In the genomic region with DNA sequence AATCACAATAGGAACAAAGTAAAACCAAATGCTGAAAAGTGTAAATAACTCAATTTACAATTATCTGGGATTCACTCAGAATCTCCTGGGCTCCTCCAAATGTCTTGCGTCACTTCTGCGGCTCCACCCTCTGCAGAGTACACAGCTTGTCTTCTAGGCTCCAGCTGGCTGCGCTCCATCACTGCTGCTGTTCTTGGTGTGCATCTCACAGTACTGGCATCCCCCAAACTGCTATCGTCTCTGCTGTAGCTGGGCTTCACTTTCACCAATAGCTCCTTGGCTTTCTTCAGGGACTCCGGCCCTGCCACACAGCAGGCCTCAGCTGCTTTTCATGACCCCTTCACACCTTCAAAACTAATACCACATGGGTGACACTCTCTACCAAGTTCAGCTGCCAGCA, we compare ENCODE assay signal across 13 mouse cellular contexts. TPM values are rescaled to one million over a fixed set of nuclear protein-coding genes. Genes with fewer than 3 reads are reported as not detected.
DNase-seq lines count a peak whose midpoint lies in the region; ATAC-seq lines count a peak whose summit lies in the region.
"Had no signal": no experiment of that assay in that cellular context is flagged by ENCODE, and none has a peak within 500 bp of the region (broad histone marks: within the 10 kb centered on the region; RNA-seq: fewer than 3 reads in every experiment).

No protein-coding gene starts in this region.

- H3K27ac ChIP-seq in midbrain, embryonic 15.5 days: no peak overlapping the region
- H3K27ac ChIP-seq in hindbrain, embryonic 13.5 days: no peak overlapping the region
- H3K27ac ChIP-seq: hindbrain, embryonic 15.5 days; neural tube, embryonic 13.5 days had no signal

- peaks cover 12% of the 10 kb centered on the region for H3K4me1 ChIP-seq in midbrain, embryonic 15.5 days
- H3K4me1 ChIP-seq in hindbrain, embryonic 13.5 days (replicated peaks): peaks cover 9% of the 10 kb centered on the region

- intact Hi-C loops in heart, postnatal 36 days (cut with DNase I): no loop called here

- no peak overlapping the region for H3K9ac ChIP-seq in midbrain, embryonic 15.5 days
- no peak overlapping the region for H3K9ac ChIP-seq in hindbrain, embryonic 13.5 days
- H3K9ac ChIP-seq: hindbrain, embryonic 15.5 days; liver, postnatal 0 days; neural tube, embryonic 13.5 days had no signal

- no peaks in the 10 kb centered on the region for H3K27me3 ChIP-seq in midbrain, embryonic 15.5 days (replicated peaks)
- no peaks in the 10 kb centered on the region for H3K27me3 ChIP-seq in hindbrain, embryonic 13.5 days
- H3K27me3 ChIP-seq: hindbrain, embryonic 15.5 days; neural tube, embryonic 13.5 days had no signal

- H3K4me3 ChIP-seq in midbrain, embryonic 15.5 days: no peak overlapping the region
- no peak overlapping the region for H3K4me3 ChIP-seq in hindbrain, embryonic 13.5 days
- H3K4me3 ChIP-seq: hindbrain, embryonic 15.5 days; neural tube, embryonic 13.5 days had no signal

- no peak for ATAC-seq in midbrain, embryonic 15.5 days (replicated peaks)
- no peak for ATAC-seq in hindbrain, embryonic 13.5 days (ENCODE audit: low FRiP score)
- ATAC-seq: liver, postnatal 0 days had no signal

- H3K4me2 ChIP-seq in midbrain, embryonic 15.5 days: no peak overlapping the region
- H3K4me2 ChIP-seq in hindbrain, embryonic 13.5 days: no peak overlapping the region
- H3K4me2 ChIP-seq: hindbrain, embryonic 15.5 days; neural tube, embryonic 13.5 days had no signal

- peak; percentile 18 to 38 for DNase-seq in cerebellum, postnatal 14 days
- DNase-seq in cerebellum, adult 8-10 months: no peak
- DNase-seq in right cerebral cortex, postnatal 14 days: peak; percentile 36
- no peak for DNase-seq in right cerebral cortex, adult 2 months (ENCODE audit: low spot score in 2 of 2)
- DNase-seq in heart, postnatal 36 days: peak; percentile 70 to 74
- DNase-seq in skeletal muscle tissue, adult 2 months (ENCODE audit: low read depth, low spot score): peak; percentile 61
- DNase-seq: cerebellum, adult 2 months; liver, postnatal 0 days; midbrain, embryonic 14.5 days had no signal

- H3K9me3 ChIP-seq in midbrain, embryonic 15.5 days: no peaks in the 10 kb centered on the region
- no peaks in the 10 kb centered on the region for H3K9me3 ChIP-seq in hindbrain, embryonic 13.5 days
- H3K9me3 ChIP-seq: hindbrain, embryonic 15.5 days; neural tube, embryonic 13.5 days had no signal

- 95% methylated on average over 5 of the region's 5 CpGs for WGBS in midbrain, embryonic 15.5 days
- 86% methylated on average over 5 of the region's 5 CpGs for WGBS in hindbrain, embryonic 13.5 days

- no peaks in the 10 kb centered on the region for H3K36me3 ChIP-seq in midbrain, embryonic 15.5 days (replicated peaks)
- no peaks in the 10 kb centered on the region for H3K36me3 ChIP-seq in hindbrain, embryonic 13.5 days
- H3K36me3 ChIP-seq: hindbrain, embryonic 15.5 days; neural tube, embryonic 13.5 days had no signal

RNA-seq across cellular contexts. Expression of a gene that starts 10.9 kb away (rescaled TPM):
- total RNA-seq in heart, postnatal 36 days (2021): 10 to 100 TPM; 10.3 to 11.7 TPM
- polyA plus RNA-seq in midbrain, embryonic 15.5 days (2015; fragmentation: Nextera tagmentation; extraction: Ambion mirVana): 17.8 and 18.0 TPM in 2 replicates
- 11.1 and 12.4 TPM in 2 replicates for polyA plus RNA-seq in hindbrain, embryonic 13.5 days (2015; fragmentation: Nextera tagmentation; extraction: Ambion mirVana)

Comparison
In these comparisons a context has a peak if more than half of its experiments do, and no peak if none do; other contexts are left out.
1. DNase-seq: peak in cerebellum, postnatal 14 days (2 of 2), right cerebral cortex, postnatal 14 days (single experiment), heart, postnatal 36 days (2 of 2) and skeletal muscle tissue, adult 2 months (single experiment); none in cerebellum, adult 8-10 months (single experiment) and right cerebral cortex, adult 2 months (0 of 2).